Mouse (Mus musculus) lung, postnatal 25 days (tissue): ENCODE results near the gene Rwdd2b.

ENCODE experiments used
- DNase-seq: peaks from one replicate; pipeline ENCODE4 v3.0.0; 2022; ENCODE audit warnings: low spot score

Gene Rwdd2b

DNA sequence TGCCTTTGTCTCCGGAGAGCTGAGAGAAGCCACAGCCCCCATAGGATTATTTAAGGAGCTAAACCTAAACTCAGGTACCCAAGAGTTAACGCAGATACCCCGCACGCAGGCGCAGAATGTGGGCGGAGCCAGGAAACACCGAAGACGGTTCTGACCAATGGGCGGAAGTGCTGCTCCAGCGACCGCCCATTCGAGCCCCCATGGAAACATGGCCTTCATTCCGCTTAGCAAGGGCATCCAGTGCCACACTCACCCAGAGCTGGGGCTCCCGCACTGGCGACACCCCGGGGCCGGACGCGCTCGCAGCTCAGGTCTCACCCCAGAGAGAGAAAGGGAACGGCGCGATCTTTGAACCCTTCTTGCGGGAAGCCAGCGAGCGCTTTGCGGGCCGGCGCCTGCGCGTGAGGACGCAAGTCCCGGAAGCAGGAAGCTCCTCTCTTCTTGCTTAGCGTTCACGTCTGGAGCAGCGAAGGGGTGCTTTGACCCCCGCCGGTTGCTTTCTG lies at the start of gene Rwdd2b:
Gene Rwdd2b, minus strand, starts transcription at position 390 of the 503 bp plus-strand sequence.
- DNase-seq = peak; percentile 95

GRCm38 (mm10) chr16:87488605-87489004 lies 48.2 kb upstream of the Rwdd2b start:
- DNase-seq = no peak

DNA sequence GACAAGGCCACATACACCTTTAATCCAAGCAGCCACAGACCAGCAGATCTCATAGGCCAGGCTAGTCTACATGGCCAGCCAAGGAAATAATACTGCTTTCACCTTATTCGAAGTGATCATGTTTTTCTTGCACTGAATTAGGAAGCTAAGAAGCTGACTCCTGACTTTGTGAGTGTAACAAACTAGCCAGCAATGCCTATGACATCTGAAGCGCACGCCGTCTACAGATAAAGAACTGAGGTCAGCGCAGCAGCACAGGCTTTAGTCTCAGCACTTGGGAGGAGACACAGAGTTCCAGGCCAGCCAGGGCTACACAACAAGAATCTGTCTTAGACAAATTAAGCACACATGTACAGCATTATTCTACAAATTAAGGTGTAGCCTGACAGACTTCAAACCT lies 46.4 kb upstream of the Rwdd2b start:
- DNase-seq = no peak

DNA sequence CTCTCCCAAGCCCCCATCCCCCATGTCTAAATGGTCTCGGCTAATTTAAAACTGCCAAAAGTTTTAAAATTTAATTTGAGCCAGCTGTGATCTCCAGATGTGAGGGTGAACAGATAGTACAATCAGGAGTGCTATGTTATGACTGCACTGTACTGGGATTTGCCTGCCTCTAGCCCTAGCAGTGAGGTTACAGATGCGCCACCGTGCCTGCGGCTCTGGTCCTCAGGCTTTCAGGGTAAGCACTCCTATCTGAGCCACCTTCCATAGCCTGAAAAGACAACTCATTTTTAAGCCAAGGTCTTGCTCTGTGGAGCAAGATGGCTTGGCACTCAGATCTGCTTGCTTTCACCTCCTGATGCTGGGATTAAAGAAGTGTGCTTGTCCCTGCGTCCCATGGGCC lies 44.0 kb upstream of the Rwdd2b start:
- no peak for DNase-seq

GRCm38 (mm10) chr16:87470579-87470978 lies 30.2 kb upstream of the Rwdd2b start:
- DNase-seq = no peak

DNA sequence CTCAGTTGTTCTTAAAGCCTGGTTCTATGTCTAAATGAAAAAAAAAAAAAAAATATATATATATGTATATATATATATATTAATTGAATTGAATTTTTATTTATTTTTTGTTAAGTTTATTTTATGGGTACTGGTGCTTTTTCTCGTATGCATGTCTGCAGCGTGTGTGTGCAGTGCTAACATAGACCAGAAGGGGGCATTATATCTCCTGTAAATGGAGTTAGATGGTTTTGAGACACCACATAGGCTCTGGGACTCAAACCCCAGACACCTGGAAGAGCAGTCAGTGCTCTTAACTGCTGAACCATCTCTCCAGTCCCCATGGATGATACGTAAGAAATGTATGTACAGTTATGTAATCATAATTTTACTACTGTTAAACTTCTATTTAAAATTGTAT lies 18.4 kb upstream of the Rwdd2b start:
- DNase-seq = no peak

GRCm38 (mm10) chr16:87455180-87455611 lies 14.8 kb upstream of the Rwdd2b start:
- no peak for DNase-seq

- peak; percentile 93 for DNase-seq
Measured at GRCm38 (mm10) chr16:87454419-87455179, 14.2 kb upstream of the Rwdd2b start, which contains the start of gene Usp16. Usp16 (plus strand) TSS chr16:87454703.

- DNase-seq = no peak
Measured at GRCm38 (mm10) chr16:87453226-87453625, 12.9 kb upstream of the Rwdd2b start.

- DNase-seq = no peak
Measured at GRCm38 (mm10) chr16:87445528-87445927, 5.2 kb upstream of the Rwdd2b start.

- no peak for DNase-seq
Measured at GRCm38 (mm10) chr16:87445110-87445509, 4.7 kb upstream of the Rwdd2b start.

DNA sequence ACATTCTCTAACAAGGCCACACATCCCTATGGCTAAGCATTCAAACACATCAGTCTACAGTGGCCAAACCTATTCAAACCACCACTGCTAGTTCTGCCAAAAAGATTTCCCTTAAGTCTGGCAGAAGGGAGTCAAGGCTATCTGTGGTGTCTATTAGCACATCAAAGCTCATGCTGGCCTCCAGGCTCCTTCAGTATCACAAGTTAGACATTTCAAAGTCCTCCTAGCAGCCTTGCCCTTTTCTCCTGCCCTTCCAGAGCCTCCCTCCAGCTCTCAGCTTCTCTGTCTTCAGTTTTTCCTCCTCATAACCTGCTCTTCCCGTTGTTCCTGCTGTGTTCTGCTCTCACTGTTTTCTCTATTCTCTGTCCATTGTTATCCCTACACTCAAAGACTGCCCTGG lies 3.7 kb upstream of the Rwdd2b start:
- DNase-seq = no peak

DNA sequence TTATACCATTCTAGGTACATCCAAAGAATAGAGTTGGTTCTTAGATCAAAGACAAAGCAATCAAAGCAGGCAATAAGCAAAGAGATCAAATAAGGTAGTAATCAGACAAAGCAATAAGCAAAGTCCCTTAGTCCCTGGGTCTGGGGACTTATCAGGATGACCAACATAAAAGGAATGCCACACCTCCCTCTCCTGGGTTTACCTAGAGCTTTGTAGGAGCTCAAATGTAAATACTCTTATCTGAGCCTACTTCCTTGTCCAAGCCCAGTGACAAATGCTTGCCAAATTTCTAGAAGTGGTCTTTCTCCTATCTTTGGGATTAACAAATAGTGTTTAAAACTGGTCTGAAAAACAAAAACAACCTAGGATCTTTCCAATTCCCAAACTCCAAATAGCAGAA lies 2.9 kb upstream of the Rwdd2b start:
- DNase-seq = no peak

GRCm38 (mm10) chr16:87442291-87442690 lies 1.9 kb upstream of the Rwdd2b start:
- no peak for DNase-seq

GRCm38 (mm10) chr16:87441089-87441488 lies 716 bp upstream of the Rwdd2b start:
- DNase-seq = no peak

GRCm38 (mm10) chr16:87438697-87439096 lies 1.7 kb downstream of the Rwdd2b start:
- DNase-seq = no peak

DNA sequence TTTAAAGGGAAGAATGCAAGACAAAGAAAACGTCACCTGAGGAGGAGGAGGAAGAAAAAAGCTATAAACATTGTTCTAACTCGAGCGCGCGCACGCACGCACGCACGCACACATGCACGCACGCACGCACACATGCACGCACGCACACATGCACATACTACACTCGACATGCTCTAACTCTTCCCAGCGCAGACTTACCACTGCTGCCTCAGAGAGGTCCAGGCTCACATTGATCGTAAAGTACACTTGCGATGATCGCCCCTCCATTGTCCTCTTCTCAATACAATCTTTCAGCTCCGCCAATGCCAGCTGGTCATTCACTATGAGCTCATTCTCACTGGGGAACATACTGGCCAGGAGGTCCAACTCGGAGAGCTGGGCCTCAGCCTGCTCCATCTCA lies 3.3 kb downstream of the Rwdd2b start:
- DNase-seq = no peak

DNA sequence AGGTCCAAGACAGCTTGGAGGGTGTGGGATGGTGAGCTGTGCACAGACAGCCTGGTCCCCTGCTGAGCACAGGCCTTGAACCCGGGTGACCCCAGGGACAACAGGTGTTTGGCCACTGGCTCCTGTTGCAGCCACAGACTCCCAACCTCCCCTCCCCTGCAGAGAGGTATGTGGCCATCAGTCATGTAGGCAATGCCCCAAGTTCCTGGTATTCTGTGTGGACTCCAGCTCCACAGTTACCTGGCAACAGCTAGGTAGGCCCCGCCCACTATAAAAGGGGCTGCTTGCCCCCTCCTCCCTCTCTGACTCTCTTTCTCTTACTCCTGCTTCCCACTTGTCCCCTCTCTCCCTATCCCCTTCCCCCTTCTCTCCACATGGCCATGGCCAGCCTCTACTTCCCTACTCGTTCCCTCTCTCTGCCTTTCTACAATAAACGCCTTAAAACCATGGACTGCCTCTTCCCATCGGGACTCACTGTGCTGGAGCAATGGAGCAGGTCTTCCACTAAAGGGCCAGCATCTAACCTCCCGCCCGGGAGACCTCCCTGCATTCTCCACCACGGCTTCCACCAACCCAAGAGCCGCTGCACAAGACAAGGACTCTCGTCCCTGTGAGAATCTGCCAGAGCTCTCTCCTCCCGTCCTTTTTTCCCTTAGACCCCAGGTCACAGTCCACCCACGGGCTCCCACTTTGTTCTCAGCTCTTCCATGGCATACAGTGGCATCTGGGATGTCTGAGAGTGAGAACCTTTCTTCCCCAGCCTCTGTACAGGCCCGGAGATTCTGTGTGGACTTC lies 4.8 kb downstream of the Rwdd2b start:
- DNase-seq = no peak

GRCm38 (mm10) chr16:87434946-87435345 lies 5.4 kb downstream of the Rwdd2b start:
- no peak for DNase-seq

DNA sequence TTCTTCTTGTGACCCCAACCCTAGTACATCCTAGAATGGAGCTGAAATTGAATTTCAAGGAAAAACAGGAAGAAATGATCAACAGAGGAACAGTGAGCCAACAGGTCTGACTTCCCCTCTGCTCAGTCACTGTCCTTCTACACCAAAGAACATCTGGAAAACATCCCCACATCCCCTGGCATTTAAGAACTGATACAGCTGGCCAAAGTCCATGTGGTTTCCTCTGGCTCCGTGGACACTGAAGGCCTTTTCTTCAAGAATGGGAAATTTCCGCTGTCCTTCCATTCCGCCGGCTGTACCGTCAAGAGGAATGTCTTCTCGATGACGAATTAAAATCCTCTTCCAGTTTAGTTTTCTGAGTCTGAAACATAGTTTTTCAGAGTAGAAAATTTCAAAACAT lies 6.1 kb downstream of the Rwdd2b start:
- no peak for DNase-seq

DNA sequence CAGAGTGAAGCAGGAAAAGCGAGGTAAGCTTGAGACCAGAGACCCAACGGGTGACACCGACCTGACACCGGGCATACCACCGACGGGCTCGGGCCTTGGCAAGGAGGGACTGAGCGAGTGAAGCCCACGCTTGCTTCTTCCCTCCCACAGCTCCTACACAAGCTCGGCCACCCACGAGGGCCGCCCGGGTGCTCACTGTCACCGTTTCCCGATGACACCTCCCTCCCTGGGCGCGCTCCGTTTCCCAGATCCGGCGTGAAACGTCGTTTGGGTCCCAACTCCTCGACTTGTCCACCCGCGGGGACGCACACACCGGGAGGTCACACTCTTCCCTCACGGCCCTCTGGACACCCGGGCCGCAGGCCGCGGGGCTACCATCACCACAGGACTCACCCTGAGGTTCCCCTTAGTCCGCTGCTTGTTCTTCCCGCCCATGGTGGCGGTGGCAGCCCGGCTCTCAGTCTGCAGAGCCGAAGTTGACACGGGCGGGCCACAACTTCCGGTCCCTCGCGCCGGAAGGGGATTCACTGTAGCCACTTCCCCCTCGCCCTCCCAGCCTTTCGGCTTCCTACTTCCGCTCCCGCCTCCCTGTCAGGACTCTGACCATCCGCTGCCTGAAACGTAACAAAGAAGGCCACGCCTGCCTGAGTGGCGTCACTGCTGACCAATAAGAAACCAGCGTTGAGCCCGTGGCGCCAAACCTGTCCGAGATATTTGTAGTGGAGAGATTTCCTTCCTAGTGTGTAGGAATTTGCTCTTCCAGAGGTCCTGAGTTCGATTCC lies 8.1 kb downstream of the Rwdd2b start, which contains the start of gene Ltn1:
Gene Ltn1, minus strand, starts transcription at position 580 of the 782 bp plus-strand sequence.
- peak; percentile 99 for DNase-seq

DNA sequence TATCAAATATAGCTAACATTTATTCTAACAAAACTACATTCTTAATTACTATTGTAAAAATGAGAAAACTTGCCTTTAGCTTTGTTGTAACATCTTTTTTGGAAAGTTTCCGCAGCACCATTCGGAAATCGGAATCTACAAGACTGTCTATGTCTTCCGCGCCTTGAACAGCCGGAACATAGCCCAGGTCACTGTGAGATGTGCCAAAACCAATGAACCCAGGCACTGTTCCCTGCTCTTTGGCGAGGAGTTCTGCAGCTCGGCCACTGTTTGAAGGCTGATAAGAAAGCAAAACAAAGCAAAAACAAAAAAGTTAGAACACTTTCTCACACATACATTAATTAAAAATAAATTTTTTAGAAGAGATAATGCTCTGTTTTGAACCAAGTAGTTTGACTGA lies 12.9 kb downstream of the Rwdd2b start:
- DNase-seq = peak; percentile 34
